Mouse (Mus musculus): Measurements from ENCODE around the gene Fkrp. TPM values are rescaled to one million over a fixed set of nuclear protein-coding genes. Genes with fewer than 3 reads are reported as not detected.

The Fkrp gene
- polyA plus RNA-seq (2016; fragmentation: Nextera tagmentation; extraction: Ambion mirVana) = 37.6 and 37.8 TPM in 2 replicates

GRCm38 (mm10) chr7:16816475-16817122 lies at the start of gene Fkrp:
Gene Fkrp, minus strand, starts transcription at chr7:16816732.
- peak within 1 kb of the TSS; percentile 96 for H3K4me2 ChIP-seq
- peaks cover 56% of the 10 kb centered on the region for H3K4me1 ChIP-seq (replicated peaks)
- peaks cover 24% of the 10 kb centered on the region for H3K36me3 ChIP-seq
- H3K9me3 ChIP-seq (replicated peaks) = no peaks in the 10 kb centered on the region
- WGBS = 0% methylated on average over 63 of the region's 64 CpGs
- peak; percentile 80 for ATAC-seq (ENCODE audit: insufficient number of reproducible peaks, low FRiP score)
- peak within 1 kb of the TSS; percentile 77 for H3K4me3 ChIP-seq
- H3K27me3 ChIP-seq (replicated peaks) = peaks cover 17% of the 10 kb centered on the region
- peak within 1 kb of the TSS; percentile 96 for H3K9ac ChIP-seq
- H3K27ac ChIP-seq (ENCODE audit: poor library complexity, severe bottlenecking) = peak within 1 kb of the TSS; percentile 86

- H3K27me3 ChIP-seq (replicated peaks) = no peaks in the 10 kb centered on the region
- WGBS = 33% methylated on average over 5 of the region's 5 CpGs
- peaks cover 80% of the 10 kb centered on the region for H3K36me3 ChIP-seq
Measured at GRCm38 (mm10) chr7:16859902-16860651, 43.5 kb upstream of the Fkrp start.

GRCm38 (mm10) chr7:16858336-16858735 lies 41.8 kb upstream of the Fkrp start:
- Histone ChIP-seq H3K4me2 (0 out of 2 replicates have a peak overlapping the region, but pooled peaks have one; percentile 14), H3K27ac (ENCODE audit: poor library complexity, severe bottlenecking) (no peak overlapping the region), H3K4me3 (no peak overlapping the region), H3K4me1 (replicated peaks) (no peaks in the 10 kb centered on the region), H3K36me3 (peaks cover 81% of the 10 kb centered on the region), H3K9me3 (replicated peaks) (no peaks in the 10 kb centered on the region), H3K27me3 (replicated peaks) (no peaks in the 10 kb centered on the region), H3K9ac (no peak overlapping the region)
- no peak for ATAC-seq (ENCODE audit: insufficient number of reproducible peaks, low FRiP score)
- 33% methylated on average over 17 of the region's 17 CpGs for WGBS

More at GRCm38 (mm10) chr7:16859902-16860651, 43.5 kb upstream of the Fkrp start:
- H3K4me1 ChIP-seq (replicated peaks) = no peaks in the 10 kb centered on the region
- H3K9ac ChIP-seq = no peak overlapping the region
- no peak overlapping the region for H3K4me2 ChIP-seq
- H3K27ac ChIP-seq (ENCODE audit: poor library complexity, severe bottlenecking) = no peak overlapping the region
- H3K4me3 ChIP-seq = no peak overlapping the region
- H3K9me3 ChIP-seq (replicated peaks) = no peaks in the 10 kb centered on the region
- no peak for ATAC-seq (ENCODE audit: insufficient number of reproducible peaks, low FRiP score)

- Histone ChIP-seq H3K27ac (ENCODE audit: poor library complexity, severe bottlenecking) (no peak overlapping the region), H3K9ac (no peak overlapping the region), H3K27me3 (replicated peaks) (no peaks in the 10 kb centered on the region), H3K4me1 (replicated peaks) (no peaks in the 10 kb centered on the region), H3K36me3 (peaks cover 92% of the 10 kb centered on the region), H3K9me3 (replicated peaks) (no peaks in the 10 kb centered on the region), H3K4me3 (no peak overlapping the region), H3K4me2 (no peak overlapping the region)
- WGBS = 83% methylated on average over 14 of the region's 14 CpGs
- ATAC-seq (ENCODE audit: insufficient number of reproducible peaks, low FRiP score) = peak; percentile 43
Measured at GRCm38 (mm10) chr7:16853302-16853831, 36.8 kb upstream of the Fkrp start.

GRCm38 (mm10) chr7:16851636-16852035 lies 35.1 kb upstream of the Fkrp start:
- ATAC-seq (ENCODE audit: insufficient number of reproducible peaks, low FRiP score) = no peak
- peaks cover 86% of the 10 kb centered on the region for H3K36me3 ChIP-seq
- H3K9me3 ChIP-seq (replicated peaks) = no peaks in the 10 kb centered on the region
- H3K4me1 ChIP-seq (replicated peaks) = no peaks in the 10 kb centered on the region
- 86% methylated on average over 4 of the region's 4 CpGs for WGBS
- no peak overlapping the region for H3K4me3 ChIP-seq
- no peak overlapping the region for H3K4me2 ChIP-seq
- no peaks in the 10 kb centered on the region for H3K27me3 ChIP-seq (replicated peaks)
- no peak overlapping the region for H3K27ac ChIP-seq (ENCODE audit: poor library complexity, severe bottlenecking)
- H3K9ac ChIP-seq = no peak overlapping the region

GRCm38 (mm10) chr7:16848579-16848978 lies 32.0 kb upstream of the Fkrp start:
- Histone ChIP-seq H3K4me2 (no peak overlapping the region), H3K9ac (no peak overlapping the region), H3K9me3 (replicated peaks) (no peaks in the 10 kb centered on the region), H3K27me3 (replicated peaks) (no peaks in the 10 kb centered on the region), H3K4me3 (no peak overlapping the region), H3K27ac (ENCODE audit: poor library complexity, severe bottlenecking) (no peak overlapping the region), H3K36me3 (peaks cover 61% of the 10 kb centered on the region), H3K4me1 (replicated peaks) (peaks cover 20% of the 10 kb centered on the region)
- no peak for ATAC-seq (ENCODE audit: insufficient number of reproducible peaks, low FRiP score)
- WGBS = 33% methylated on average over 17 of the region's 17 CpGs

GRCm38 (mm10) chr7:16847507-16847906 lies 31.0 kb upstream of the Fkrp start:
- peaks cover 52% of the 10 kb centered on the region for H3K36me3 ChIP-seq

GRCm38 (mm10) chr7:16846775-16847174 lies 30.2 kb upstream of the Fkrp start:
- no peak overlapping the region for H3K4me2 ChIP-seq
- H3K9me3 ChIP-seq (replicated peaks) = no peaks in the 10 kb centered on the region
- no peak overlapping the region for H3K9ac ChIP-seq
- WGBS = 93% methylated on average over 5 of the region's 5 CpGs
- H3K4me3 ChIP-seq = no peak overlapping the region
- no peaks in the 10 kb centered on the region for H3K27me3 ChIP-seq (replicated peaks)
- ATAC-seq (ENCODE audit: insufficient number of reproducible peaks, low FRiP score) = no peak
- peaks cover 47% of the 10 kb centered on the region for H3K36me3 ChIP-seq
- H3K27ac ChIP-seq (ENCODE audit: poor library complexity, severe bottlenecking) = no peak overlapping the region
- H3K4me1 ChIP-seq (replicated peaks) = peaks cover 27% of the 10 kb centered on the region

More at GRCm38 (mm10) chr7:16847507-16847906, 31.0 kb upstream of the Fkrp start:
- no peak overlapping the region for H3K4me3 ChIP-seq
- H3K9me3 ChIP-seq (replicated peaks) = no peaks in the 10 kb centered on the region
- 79% methylated on average over 19 of the region's 19 CpGs for WGBS
- no peak overlapping the region for H3K27ac ChIP-seq (ENCODE audit: poor library complexity, severe bottlenecking)
- no peak for ATAC-seq (ENCODE audit: insufficient number of reproducible peaks, low FRiP score)
- no peak overlapping the region for H3K4me2 ChIP-seq
- peaks cover 21% of the 10 kb centered on the region for H3K4me1 ChIP-seq (replicated peaks)
- no peak overlapping the region for H3K9ac ChIP-seq
- H3K27me3 ChIP-seq (replicated peaks) = no peaks in the 10 kb centered on the region

GRCm38 (mm10) chr7:16845820-16846167 lies 29.3 kb upstream of the Fkrp start:
- Histone ChIP-seq H3K27ac (ENCODE audit: poor library complexity, severe bottlenecking) (peak overlapping the region; percentile 87), H3K9ac (peak overlapping the region; percentile 64; the same call in 1 of the 2 replicates), H3K4me3 (peak overlapping the region; percentile 70), H3K27me3 (replicated peaks) (no peaks in the 10 kb centered on the region), H3K4me1 (replicated peaks) (peaks cover 35% of the 10 kb centered on the region), H3K9me3 (replicated peaks) (no peaks in the 10 kb centered on the region), H3K4me2 (peak overlapping the region; percentile 98), H3K36me3 (peaks cover 47% of the 10 kb centered on the region)
- ATAC-seq (ENCODE audit: insufficient number of reproducible peaks, low FRiP score) = no peak
- WGBS = 32% methylated on average over 10 of the region's 10 CpGs

GRCm38 (mm10) chr7:16845072-16845819 lies 28.7 kb upstream of the Fkrp start:
- Histone ChIP-seq H3K9me3 (replicated peaks) (no peaks in the 10 kb centered on the region), H3K4me3 (peak overlapping the region; percentile 70), H3K27ac (ENCODE audit: poor library complexity, severe bottlenecking) (peak overlapping the region; percentile 87), H3K27me3 (replicated peaks) (no peaks in the 10 kb centered on the region), H3K4me2 (peak overlapping the region; percentile 98), H3K9ac (peak overlapping the region; percentile 64), H3K36me3 (peaks cover 47% of the 10 kb centered on the region), H3K4me1 (replicated peaks) (peaks cover 35% of the 10 kb centered on the region)
- ATAC-seq (ENCODE audit: insufficient number of reproducible peaks, low FRiP score) = no peak; the same call in 1 of the 2 replicates
- WGBS = 31% methylated on average over 14 of the region's 14 CpGs

GRCm38 (mm10) chr7:16844696-16845071 lies 28.2 kb upstream of the Fkrp start:
- WGBS = 46% methylated on average over 3 of the region's 3 CpGs
- no peak for ATAC-seq (ENCODE audit: insufficient number of reproducible peaks, low FRiP score)
- no peaks in the 10 kb centered on the region for H3K27me3 ChIP-seq (replicated peaks)
- peak overlapping the region; percentile 64 for H3K9ac ChIP-seq
- H3K4me3 ChIP-seq = peak overlapping the region; percentile 70
- peak overlapping the region; percentile 87 for H3K27ac ChIP-seq (ENCODE audit: poor library complexity, severe bottlenecking)
- H3K36me3 ChIP-seq = peaks cover 47% of the 10 kb centered on the region
- peaks cover 35% of the 10 kb centered on the region for H3K4me1 ChIP-seq (replicated peaks)
- peak overlapping the region; percentile 98 for H3K4me2 ChIP-seq
- H3K9me3 ChIP-seq (replicated peaks) = no peaks in the 10 kb centered on the region

All from heart, embryonic 12.5 days (tissue).